Mouse (Mus musculus): Measurements from ENCODE around the gene Chia1.

DNA sequence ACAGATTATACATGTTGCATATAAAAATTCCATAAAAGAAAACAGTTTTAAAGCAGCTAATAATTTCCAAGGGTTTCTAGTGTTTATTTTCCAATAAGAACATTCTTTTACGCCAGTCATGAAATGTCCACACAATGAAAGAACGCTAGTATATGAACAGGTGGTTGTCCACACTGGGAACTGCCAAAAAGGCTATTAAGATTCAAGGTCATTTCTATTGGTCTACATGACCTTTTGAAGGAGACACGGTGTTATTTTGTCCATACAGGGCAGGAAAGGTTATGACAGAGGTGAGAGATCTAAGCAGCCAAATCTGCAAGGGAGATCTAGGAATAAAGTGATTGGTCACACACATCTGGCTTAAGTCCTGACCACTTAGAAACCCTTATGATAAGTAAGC lies at the start of gene Chia1:
- no peak for TF ChIP-seq POLR2A (IDR thresholded peaks at IDR 0.05; ENCODE audit: insufficient read depth, low read depth, low read length)
- no peak for TF ChIP-seq CTCF (IDR thresholded peaks at IDR 0.05)
- TF ChIP-seq EP300 (IDR thresholded peaks at IDR 0.05; ENCODE audit: insufficient read depth, low read depth, low read length): no peak

Data from heart, adult 2 months (tissue).